Mouse (Mus musculus) olfactory bulb, adult 2 months (tissue): Measurements from ENCODE around the gene Tdrd1.

ENCODE experiments used
- CTCF ChIP-seq: fragments of 200-500 bp; IDR thresholded peaks from 2 replicates; pipeline ENCODE4 v1.5.1; 2012; ENCODE audit warnings: low read depth, mild to moderate bottlenecking, low read length, moderate library complexity; ENCODE audit not compliant: insufficient read depth
- POLR2A ChIP-seq: fragments of 200-500 bp; IDR thresholded peaks from 2 replicates; pipeline ENCODE4 v1.6.1; 2012; ENCODE audit warnings: mild to moderate bottlenecking, low read depth, low read length, moderate library complexity; ENCODE audit not compliant: insufficient read depth

- no peak for TF ChIP-seq POLR2A
- no peak for TF ChIP-seq CTCF
Measured at GRCm38 (mm10) chr19:56914658-56915057, 88.6 kb downstream of the Tdrd1 start.
